Mouse (Mus musculus) cortical plate, adult 2 months (tissue): ENCODE data around the gene Usp24.
"Not testable (repeated sequence)": the region's sequence is repeated elsewhere in the genome, so short reads cannot be mapped to it uniquely, and the experiment has no call there.

Experiments used
- CTCF ChIP-seq: fragments of 200-500 bp; IDR thresholded peaks from 2 replicates; pipeline ENCODE4 v1.5.1; 2011; ENCODE audit warnings: mild to moderate bottlenecking, control low read depth, low read length; ENCODE audit not compliant: insufficient read depth; ENCODE audit errors: extremely low read depth
- POLR2A ChIP-seq: fragments of 200-500 bp; IDR thresholded peaks from 2 replicates; pipeline ENCODE4 v1.6.1; 2011; ENCODE audit warnings: mild to moderate bottlenecking, low read length, control low read depth; ENCODE audit not compliant: insufficient read depth; ENCODE audit errors: extremely low read depth

- TF ChIP-seq CTCF, POLR2A: not testable (repeated sequence)
Observed at GRCm38 (mm10) chr4:106329171-106329570, 13.2 kb downstream of the Usp24 start.
